Mouse (Mus musculus): ENCODE measurements around the gene Lmo7.

The Lmo7 gene

GRCm38 (mm10) chr14:101729237-101729971, at the start of gene Lmo7, which contains the start of gene Gm9922:
Gene Lmo7 (plus strand): TSS chr14:101729957.
Gene Gm9922 (minus strand): TSS chr14:101729814.
- peak; percentile 58 for DNase-seq

DNA sequence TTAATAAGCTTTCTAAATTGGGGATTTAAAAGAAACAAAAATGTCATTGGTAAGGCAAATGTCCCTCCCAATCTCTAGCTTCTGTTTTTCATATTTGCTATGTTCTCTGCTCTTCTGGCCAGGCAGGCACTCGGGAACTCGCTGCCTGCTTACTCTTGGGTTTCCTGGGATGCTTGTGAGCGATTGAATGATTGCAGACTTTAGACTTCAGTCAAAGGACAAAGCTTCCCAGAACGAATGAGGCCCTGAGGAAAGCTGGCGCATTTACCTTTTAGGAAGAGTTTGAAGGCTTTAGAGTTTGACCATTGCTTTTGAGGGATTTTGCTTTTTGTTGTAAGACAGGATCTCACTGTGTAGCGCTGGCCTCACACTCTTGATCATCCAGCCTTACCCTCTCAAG, 42.1 kb upstream of the Lmo7 start:
- no peak for DNase-seq

DNA sequence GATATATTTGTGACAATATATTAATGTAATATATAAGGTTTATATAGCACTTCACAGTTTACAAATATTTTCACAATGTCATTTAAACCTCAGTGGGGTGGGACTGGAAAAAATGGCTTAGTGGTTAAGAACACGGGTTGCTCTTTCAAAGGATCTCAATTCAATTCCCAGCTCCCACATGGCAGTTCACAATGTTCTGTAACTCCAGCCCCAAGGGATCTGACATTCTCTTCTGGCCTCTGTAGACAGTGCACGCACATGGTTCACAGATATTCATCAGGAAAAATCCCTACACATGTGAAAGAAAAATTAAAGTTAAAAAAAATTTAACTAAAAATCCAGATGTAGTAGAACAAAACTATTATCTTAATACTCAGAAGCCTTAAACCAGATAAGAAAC, 41.4 kb upstream of the Lmo7 start:
- no peak for DNase-seq

DNA sequence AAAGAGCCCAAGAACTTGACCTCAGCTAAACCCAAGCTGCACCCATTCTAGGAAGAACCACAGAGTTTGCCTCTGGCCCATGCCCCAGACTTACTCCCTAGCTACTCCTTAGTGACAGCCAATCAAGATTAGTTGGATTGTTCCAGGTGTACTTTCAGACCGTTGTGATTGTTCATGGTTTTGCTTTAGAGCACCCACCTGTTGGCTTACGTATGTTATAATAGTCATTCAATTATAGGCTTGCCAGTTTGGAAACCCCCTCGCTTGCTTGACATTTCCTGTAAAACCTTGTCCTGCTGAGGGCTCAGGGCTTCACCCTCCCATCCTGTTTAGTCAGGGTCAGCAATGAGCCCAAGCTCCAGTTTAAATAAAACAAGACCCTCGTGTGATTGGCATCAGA, 25.3 kb upstream of the Lmo7 start:
- DNase-seq: no peak

- DNase-seq: no peak
These were observed 22.7 kb upstream of the Lmo7 start for GRCm38 (mm10) chr14:101707088-101707487.

DNA sequence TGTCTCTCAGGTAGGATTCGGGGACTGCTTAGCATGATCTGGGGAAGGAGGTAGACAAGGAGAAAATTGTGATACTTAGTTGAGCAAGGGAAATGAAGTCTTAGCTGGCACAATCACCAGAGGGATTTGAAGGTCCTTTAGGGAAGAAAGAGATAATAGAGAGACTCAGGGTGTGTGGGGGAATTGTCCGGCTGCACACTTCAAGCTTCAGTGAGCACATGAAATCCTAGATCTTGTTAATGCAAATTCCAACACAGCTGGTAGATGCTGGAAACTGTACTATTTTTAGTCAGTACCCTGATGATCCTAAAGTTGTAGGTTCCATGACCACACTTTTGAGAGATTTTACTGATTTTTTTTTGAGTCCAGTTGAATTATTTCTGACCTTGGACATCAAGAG, 15.3 kb upstream of the Lmo7 start:
- DNase-seq: no peak

DNA sequence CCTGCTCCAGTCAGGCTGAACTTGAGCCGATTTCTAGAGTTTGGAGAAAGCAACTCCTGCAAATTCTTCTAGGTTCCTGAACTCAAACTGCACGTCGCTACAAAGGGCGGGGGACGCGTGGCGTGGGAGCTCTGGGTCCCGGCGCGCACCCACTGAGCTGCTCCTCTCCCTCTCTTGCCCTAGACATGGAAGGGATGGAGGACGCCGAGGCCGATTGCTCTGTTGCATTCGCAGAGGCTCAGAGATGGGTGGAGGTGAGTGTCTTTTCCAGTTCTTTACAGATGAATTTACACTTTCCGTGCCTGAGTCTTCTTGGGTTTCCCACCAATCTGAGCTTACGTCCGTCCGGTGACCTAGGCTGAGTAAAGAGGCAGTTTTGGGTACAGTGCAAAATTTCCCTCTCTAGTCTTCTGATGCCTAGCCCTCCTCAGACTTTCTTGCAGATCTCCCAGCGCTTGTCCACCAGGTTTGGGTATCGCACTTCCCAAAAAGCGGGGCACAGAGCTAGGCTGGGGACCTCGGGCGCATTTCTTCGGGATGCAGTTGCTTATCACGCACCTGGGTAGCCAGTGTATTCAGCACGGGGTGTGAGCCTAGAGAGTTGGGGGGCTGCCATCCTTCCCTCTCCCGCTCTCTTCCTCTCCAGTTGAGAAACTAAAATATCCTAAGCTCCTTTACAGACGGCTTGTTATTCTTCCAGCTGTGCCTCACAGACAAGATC, 375 bp downstream of the Lmo7 start:
- no peak for DNase-seq

DNA sequence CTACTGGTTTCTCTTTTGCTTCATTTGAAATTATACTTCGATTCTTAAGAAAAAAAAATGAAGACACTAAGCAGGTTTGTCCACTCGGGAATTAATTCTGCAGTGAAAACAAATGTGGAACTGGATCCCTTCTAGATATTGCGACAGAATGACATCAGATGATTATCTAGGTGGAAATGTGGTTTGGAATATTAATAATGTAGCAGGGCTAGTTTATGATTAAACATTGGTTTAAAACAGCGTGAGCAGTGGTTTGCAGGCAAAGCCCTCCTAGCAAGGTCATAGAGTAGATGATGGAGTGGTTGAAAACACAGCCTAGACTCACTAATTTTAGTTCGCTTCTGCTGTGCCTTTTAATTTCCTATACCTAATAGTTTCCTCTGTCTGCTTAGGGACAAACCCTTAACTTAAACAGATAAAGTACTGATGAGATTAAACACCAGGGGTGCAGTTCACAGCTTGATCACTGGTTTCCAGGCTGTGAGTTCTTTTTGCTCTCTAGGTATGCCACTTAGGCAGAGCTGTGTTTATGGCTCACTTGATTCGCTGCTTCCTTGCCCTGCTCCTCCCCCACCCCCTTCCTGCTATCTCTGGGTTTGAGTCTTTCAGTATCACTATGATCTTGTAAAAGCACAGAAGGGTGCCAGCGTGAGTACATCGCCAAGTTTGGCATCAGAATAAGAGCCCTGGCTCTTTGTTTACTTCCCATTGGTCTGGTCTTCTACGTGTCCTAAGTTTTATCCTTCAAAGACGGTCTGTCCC, 4.0 kb downstream of the Lmo7 start:
- DNase-seq: no peak

DNA sequence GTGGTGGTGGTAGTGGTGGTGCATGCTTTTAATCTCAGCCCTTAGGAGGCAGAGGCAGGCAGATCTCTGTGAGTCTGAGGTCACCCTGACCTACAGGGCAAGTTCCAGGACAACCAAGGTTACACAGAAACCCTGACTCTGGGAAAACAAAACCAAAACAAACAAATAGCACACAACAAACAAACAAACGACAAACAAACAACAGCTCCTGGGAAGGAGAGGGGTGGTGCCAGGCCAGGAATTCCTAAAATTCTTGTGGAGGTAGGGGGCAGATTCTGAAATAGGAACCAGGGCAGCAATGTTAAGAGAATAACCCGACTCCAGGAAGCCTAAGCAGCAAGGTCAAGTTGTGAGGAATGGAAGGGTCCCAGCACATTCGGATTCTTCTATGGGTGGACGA, 7.7 kb downstream of the Lmo7 start:
- no peak for DNase-seq

DNA sequence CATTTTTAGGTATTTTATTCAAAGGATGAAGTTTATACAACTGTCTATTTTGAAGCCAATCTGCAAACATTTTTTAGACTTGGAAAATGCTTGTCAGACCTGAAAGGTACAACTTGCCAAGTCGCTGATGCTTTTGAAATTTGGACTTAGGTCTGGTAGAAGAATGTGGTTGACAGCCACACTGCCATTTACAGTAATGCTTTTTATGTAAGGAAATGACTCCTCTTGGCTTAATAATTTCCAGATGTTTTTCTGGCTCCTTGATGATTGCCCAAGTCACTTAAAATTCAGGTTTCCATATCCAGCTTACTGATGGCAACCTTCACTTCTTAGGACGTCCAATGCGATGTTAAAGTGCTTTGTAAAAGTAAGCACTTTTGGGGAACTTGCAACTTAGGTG, 16.9 kb downstream of the Lmo7 start:
- no peak for DNase-seq

DNA sequence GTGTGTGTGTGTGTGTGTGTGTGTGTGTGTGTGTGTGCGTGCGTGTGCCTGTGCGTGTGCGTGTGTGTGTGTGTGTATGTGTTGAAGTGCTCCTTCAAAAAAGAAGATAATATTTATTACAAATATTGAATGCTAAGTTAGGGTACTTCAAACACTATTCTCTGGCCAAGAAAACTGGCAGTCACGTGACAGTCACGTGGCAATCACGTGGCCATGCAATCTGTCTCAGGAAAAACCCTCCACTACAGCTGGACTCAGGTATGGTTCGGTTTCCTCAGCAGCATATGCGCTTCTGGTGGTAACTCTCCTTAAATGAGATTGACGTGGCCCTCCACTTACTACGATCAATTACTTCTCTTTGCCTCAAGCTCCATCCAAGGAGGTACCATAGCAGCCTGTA, 18.1 kb downstream of the Lmo7 start:
- DNase-seq: no peak

DNA sequence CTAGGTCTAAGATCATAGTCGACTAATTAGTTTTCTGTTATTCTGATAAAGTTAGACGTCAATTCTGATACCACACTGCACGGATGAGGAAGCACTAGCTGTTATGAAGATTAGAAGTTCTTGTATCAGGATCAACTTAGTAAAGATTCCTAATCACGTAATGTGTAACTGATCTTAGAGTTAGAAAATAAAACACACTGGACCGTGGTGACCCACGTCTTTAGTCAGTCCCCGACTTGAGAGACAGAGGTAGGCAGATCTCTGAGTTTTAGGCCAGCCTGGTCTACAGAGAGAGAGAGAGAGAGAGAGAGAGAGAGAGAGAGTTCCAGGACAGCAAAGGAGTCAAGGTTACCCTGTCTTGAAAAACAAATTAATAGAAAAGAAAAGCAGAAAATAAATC, 18.7 kb downstream of the Lmo7 start:
- no peak for DNase-seq

GRCm38 (mm10) chr14:101750910-101751309, 21.2 kb downstream of the Lmo7 start:
- no peak for DNase-seq

DNA sequence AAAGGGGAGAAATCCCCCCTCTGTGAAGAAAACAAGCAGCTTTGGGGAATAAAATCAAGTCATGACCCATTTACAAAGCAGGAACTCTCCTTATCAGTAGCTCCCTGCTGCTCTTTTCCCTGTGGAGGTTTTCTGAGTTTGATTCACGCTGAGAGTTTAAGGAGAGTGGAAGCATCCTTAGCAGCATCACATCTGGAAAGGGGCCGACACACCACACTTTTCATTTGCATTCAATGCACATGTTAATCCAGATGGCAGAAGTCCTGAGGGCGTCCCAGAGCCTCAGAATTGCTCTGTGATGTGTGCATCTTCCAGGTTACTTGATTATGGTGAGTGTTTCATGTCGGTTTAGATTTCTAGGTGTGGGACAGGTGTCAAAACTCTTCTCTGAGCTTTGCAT, 25.7 kb downstream of the Lmo7 start:
- no peak for DNase-seq

DNA sequence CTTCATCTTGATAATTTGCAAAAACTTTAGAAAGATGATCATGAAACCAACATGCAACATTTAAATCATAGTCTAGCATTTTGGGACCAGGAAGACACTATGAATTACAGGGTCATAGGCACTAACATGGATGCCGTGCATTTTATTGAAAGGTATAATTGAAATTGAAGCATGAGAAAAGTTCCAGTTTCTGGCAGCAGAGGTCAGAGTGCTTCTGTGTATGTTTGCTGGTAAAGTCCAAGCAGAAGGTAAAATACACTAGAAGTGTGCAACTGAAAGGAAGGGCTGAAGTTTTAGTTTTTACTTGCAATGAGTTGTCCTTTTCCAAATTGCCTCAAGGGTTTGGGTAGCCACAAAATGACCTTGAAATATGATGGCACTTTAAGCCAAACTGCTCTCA, 32.5 kb downstream of the Lmo7 start:
- DNase-seq: no peak

DNA sequence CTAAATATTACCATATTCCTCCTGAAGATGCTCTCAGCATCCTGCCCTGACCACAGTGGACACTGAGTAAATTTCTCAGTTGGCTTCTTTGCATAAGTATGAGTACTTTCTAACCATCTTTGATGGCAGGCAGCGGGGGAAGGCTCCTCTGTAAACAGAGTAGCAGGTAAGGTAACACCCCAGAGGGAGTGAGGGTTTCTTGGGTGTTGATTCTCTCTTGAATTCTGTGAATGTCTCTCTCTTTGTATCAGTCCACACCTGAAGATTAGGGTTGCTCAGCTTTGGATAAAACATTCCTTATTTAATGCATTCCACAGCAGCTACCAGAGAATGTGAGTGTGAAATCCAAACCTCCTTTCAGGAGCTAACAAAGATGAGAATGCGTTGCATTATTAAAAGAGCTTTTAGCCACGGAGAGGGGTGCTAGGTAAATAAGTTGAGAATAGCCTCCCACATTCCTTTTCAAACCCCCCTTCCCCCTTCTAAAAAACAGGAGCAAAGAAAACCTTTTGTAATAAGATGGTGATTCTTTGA, 34.1 kb downstream of the Lmo7 start:
- DNase-seq: no peak

DNA sequence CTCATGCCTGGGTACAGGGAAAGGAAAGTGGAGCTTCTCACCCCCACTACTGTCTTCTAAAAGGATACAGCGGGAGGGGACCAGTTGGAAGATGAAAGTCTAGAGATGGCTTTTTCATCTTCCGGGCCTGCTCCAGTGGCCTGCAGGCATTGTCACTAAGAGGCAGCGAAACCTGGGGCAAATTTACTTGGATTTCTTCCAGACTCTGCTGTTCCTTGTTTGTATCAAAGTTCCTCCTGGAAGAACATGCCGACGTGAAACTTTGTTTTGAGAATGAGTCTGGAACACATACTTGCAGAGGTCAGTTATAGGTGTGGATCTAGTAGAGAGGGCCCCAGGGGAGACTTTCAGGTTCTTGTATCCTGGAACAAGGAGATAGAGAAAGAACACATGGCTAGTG, 41.6 kb downstream of the Lmo7 start:
- DNase-seq: no peak

DNA sequence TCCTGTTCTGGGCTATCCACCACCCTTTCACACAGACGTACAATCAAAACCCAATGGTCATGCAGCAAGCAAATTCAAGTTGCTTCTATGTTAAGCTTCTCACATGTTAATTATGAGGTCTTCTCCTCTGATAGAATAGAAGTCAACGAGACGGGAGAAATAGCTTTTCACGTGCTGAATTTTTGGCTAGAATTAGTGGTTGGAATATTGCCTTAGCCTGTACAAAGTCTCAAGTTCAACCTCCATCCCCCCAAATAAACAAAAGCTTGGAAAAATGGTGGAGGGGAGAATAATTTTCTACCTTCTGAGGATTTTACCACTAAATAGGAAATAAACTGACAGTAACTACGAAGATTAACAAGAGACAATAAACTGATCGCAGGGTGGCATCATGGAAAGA, 42.0 kb downstream of the Lmo7 start:
- no peak for DNase-seq

DNA sequence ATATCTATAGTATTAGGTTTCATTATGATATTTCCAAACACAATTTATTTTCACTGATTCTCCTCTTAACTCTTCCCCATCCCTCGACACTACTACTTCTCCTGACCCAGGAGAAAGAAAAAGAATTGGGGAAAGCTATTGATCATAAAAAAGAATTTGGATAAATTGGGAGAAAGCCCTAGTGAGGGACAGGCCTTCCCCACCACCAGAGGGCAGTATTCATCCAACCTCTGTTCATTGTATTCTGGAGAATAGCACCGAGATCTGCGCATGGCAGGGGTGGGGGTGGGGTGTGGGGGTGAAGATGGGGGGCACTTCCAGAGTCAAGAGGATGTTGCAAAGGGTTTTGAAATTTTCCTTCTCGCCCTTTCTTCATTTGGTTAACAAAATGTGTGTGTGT, 44.9 kb downstream of the Lmo7 start:
- DNase-seq: peak; percentile 10

- no peak for DNase-seq
These were observed 46.8 kb downstream of the Lmo7 start for GRCm38 (mm10) chr14:101776296-101777128.

DNA sequence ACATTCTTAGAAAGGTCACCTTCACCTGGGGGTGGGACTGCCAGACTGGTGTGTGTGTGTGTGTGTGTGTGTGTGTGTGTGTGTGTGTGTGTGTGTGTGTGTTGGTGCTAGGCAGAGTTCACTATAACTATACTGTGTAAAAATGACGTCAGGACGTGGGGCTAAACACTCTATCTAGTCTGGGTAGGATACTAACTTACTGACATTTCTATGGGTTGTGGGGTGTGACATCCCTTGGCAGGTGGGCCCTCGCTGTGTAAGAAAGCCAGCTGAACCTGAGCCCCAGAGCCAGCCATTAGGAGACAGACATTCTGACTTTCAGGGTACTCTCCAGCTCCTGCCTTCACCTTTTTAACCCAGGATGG, 47.4 kb downstream of the Lmo7 start:
- no peak for DNase-seq

GRCm38 (mm10) chr14:101778426-101778825, 48.7 kb downstream of the Lmo7 start:
- DNase-seq: no peak

DNA sequence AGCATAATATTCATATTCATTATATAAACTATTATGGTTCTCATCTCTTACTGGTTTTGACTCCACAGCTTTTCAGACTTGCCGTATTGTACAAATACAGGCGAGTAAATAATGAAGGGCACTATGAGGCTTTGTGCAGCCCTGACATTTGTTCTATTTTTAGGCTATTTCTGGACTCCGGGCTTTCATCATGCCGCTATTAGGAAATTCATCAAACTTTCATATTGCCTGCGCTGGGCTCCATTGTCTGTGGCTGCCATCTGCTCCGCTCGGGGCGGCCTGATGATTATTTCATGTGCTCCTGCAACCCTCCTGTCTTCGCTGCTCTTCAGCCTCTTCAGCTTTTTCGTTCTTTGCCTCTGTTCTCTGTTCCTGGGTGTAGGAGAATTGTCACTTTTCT, 50.3 kb downstream of the Lmo7 start:
- no peak for DNase-seq
